Mouse (Mus musculus) E14TG2a.4 (cell line): ENCODE results near the gene Hapln2.

Source experiments
- CTCF ChIP-seq: conservative IDR thresholded peaks from 2 replicates; pipeline ENCODE4 v1.5.1; 2014; ENCODE audit warnings: low read length
- POU5F1 ChIP-seq: IDR thresholded peaks from 2 replicates; pipeline ENCODE4 v1.6.1; 2014; ENCODE audit warnings: low read length, borderline replicate concordance

DNA sequence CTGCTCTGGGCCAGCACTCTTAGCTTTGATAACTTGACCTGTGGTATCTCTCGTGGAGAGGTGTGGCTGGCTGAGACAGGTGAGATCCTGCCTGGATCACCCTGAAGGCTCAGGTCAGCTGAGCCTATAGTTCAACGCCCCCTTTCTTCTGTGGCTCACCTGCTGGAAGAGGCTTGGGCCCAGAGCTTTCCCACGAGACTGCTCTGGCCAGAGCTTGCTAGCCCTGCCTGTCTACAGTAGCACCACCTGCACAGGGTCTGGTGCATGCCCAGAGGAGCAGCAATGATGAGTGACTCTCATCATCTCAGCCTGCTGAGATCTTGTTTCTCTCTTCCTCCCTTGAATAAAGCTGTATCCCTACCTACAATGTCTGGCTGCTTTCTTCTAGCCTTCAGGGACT is 47.3 kb downstream of the Hapln2 start:
- TF ChIP-seq CTCF = no peak
- TF ChIP-seq POU5F1 = no peak
